Mouse (Mus musculus): ENCODE results near the gene Angptl2.
"Not testable (repeated sequence)": the region's sequence is repeated elsewhere in the genome, so short reads cannot be mapped to it uniquely, and the experiment has no call there.

Gene Angptl2

DNA sequence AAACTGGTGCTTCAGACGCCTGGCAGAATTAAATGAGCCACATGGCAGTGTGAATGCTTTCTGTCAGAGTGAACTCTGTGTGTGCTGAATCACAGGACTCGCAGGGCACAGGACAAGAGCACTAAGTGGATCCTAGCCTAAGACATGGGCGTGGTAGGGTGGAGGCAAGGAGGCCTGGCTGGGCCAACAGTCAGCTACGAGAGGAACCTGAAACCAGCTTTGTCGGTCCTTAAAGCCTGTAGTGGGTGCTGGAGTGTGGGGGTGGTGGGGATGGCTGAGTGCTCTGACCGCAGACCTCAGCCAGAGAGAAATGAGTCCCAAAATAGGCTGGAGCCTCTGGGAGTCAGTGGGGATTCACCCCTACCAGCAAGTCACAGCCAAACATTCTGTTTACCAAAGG, 12.6 kb upstream of the Angptl2 start:
- no peak for DNase-seq

DNA sequence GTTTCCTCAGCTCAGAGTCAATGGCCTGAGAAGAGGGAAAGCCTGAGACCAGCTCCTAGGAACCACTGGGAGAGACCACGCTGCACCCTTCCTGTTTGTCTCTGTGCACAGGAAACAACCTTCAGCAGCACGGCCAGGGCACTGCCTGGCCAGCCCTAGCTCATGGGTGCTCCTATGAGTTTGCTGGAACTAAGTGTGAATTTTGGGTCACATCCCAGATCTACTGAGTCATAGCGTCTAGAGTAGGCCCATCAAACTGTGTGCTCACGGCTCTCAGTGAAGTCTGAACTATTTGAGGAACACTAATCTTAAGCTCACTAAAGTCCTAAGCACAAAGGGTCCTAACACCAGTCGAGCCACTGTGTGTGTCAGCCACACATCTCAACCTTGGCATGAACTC, 10.9 kb upstream of the Angptl2 start:
- no peak for DNase-seq

DNA sequence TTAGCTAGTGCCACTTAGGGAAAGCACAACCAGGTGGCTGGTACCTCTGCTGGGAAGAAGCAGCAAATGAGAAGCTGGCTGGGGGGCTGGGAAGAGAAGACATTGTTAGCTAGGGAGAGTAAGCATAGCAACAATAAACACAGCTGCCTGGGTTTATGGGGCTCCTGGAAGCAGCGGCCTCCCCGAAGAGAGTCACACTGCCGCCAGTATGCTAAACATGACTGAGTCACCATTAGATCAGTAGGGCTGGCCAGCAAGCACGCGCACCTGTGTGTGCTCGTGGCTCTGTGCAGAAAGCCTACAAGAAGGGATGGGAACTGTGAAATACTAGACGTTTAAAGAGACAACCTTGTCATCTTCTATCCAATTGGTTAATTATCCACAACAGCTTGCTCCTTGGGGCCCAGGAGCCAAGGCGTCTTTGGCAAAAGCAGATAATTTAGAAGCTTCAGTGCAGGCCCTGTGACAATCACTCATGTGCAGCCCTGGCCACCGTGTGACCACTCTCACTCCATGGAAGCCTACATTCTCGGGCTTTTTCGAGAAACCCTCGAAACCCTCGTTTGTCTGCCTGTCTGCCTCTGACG, 9.8 kb upstream of the Angptl2 start:
- peak; percentile 59 for DNase-seq

DNA sequence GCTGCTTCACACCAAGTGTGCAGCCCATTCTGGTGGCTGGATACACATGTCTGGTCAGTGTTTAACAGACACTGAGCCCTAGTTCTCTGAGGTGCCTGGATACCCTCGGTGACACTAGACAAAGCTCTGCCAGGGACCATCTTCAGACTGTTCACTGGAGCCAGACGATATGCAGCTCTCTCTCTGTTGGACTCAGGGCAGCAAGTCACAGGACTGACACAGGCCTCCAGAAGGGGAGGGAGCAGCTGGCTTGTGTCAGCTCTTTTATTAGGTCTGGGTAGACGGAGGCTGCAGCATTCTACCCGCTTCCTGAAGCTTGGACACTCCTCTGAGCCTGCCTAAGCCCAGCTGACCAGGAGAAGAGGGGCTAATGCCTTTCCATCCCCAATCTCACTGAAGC, 8.8 kb upstream of the Angptl2 start:
- DNase-seq = peak; percentile 72

DNA sequence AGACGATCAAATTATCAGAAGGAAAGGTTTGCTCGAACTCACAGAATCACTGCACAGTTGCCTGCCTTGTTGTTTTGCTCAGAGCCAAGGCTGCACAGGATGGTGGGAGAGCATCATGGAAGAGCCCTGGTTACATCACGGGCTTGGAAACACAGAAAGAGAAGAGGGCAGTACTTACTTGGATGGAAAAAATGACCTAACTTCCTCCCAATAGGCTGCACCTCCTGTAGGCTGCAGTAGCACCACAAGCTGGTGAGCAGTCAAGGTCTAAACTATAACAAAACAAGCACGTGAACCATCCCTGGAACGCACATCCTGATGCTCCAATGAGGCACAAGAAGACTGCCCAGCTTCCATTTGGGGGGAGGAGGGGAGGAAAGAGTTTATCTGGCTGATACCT, 7.7 kb upstream of the Angptl2 start:
- no peak for DNase-seq

DNA sequence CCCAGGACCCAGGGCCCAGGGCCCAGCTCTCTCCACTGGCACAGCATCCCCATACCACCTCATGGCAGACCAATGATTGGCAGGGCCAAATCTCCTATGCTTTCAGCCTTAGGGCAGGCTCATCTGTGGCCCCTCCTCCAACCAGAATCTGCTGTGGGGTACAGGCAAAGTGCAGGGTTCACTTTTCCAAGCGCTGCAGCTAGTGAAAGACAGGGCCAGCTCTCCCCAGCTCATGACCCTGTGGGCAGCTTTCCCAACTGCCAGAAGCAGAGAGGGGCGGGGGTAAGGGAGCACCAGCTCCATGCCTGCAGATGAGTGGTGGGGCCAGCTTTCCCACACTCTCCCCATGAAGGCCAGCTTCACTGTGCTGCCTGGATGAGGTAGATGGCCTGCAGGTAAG, 5.0 kb upstream of the Angptl2 start:
- peak; percentile 87 for DNase-seq

DNA sequence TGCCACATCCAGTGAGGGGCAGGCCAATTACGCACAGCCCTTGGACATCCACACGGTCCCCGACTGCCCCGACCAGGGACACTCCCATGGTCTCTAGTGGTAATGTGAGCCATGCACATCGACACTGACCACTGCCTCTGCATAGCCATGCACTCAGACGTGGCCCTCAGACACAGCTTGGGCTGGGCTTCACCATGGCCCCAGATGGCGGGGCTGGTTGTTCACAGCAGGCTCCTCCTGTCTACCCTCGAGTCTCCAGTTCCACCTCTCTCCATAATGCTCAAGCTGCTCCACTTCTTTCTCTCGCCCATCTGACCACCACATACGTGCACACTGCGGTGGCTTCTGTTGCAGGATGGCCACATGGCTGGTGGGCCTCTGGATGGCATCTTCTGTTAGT, 4.6 kb upstream of the Angptl2 start:
- not testable (repeated sequence) for DNase-seq

DNA sequence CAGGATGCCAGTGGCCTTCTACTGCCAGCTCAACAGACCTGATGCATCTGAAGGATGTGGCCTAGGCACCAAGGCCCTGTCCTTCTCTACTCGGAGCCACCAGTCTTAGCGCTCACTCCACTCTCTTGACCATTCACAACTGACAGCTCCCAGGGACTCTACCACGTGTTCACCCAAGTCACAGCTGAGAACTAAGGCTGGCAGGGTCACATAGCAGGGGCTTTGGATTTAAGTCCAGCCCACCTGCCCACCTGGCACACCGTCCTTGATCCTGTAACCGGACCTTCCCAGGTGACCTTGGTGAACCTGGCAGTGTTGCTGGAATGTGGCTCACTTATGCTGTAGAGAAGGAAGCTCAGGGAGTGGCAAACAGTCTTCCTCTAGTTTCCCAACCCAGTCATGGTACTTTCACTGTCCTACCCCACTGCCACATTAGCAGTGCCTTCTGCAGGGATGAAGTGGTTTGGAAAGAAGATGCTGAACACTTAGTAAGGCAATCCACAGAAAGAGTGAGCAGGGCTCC, 631 bp upstream of the Angptl2 start:
- no peak for DNase-seq

DNA sequence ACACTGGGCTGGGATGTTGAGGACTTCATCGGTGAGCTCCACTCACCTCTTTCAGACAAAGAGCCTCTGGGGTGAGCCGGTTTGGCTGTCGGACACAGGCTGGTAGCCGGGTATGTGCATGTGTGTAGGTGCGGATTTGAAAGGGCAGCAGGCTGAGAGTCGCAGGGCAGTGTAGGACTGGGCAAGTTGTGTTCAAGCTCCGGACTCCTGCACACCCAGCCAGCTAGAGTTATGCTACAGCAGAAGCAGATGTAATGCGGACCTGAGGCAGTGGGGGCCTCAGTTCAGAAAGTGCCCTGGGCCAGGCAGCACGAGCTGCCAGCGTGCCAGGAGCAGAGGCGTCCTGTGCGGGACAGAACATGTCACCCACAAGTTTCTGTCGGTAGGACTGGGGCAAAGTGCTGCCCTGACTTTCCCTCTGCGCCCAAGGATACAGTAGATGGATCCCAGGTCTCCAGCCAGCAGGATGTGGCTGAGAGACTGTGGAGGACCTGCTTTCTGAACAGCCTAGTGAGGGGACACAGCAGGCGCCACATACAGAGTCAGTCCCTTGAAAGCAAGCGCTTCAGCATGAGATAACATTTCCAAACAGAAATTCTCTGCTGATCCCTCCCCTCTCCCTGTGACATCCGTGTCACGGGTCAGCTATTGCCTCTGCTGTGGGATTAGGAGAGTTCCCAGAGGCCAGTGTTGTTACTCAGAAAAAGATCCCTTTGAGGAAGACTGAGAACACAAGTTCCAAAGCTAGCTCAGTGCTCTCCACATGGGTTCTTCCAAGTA, 966 bp downstream of the Angptl2 start:
- peak; percentile 43 for DNase-seq

DNA sequence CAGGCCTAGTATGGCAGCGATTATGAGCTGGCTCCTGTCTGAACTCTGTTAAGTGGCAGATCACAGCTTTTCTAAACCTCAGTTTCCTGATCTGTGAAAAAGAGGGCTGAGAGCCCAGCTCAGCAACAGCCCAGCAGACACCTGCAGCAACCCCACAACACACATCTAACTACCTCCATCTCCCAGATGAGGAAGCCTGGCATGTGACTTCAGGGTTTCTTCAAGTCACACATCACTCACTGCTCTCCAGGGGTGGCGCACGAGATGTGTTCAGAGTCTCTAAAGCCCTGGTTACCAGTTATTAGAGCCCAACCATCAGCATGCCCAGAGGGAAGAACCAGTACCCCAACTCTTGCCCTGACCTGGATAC, 1.5 kb downstream of the Angptl2 start:
- DNase-seq = no peak

DNA sequence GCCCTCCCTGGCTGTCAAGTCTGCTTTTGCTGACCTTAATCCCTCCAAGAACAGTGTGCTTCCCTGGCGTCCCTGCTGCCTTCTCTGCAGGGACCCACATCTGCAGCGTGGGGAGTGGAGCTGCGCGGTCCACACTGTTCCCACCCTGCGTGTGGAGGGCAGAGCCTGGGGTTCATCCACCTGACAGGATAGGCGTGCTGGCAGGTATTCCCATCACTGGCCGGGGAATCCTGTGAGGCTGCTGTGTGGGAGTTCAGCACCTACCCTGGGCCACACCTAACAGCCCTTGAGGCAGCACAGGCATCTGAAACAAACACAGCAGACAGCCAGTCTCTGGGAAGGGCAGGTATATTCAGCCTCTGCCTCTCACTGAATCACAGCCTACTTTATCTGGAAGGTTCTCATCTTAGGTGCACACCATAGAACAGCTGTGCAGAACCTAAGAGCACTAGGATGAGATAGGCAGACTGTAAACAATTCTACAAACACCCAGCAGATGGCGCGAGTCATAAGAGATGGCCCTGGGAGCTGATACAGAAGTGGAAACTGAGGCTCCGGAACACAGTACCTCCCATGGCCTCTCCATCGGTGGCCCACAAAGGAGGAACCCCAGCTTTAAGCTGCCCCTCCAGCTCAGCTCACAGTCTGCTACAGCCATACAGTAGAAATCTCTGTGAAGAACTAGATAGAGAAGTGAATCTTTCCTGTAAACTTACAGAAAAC, 3.2 kb downstream of the Angptl2 start:
- no peak for DNase-seq

DNA sequence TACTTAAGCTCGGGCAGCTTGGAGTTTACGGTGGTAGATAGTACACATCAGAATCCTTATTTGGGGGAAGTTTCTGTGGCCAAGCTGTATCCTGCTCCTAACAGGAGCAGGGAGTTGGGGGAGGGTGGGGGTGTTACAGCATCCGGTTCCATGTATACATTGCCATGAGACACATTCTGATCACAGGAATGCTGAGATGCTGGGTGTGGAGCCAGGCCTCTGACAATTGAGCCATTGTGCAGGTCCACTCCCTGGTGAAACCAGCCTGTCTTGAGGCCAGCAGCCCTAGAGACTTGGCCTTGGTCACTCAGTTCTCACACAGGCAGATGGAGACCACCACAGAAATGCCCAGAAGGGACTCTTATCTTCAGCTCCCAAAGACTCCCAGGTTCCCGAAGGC, 3.8 kb downstream of the Angptl2 start:
- DNase-seq = no peak

DNA sequence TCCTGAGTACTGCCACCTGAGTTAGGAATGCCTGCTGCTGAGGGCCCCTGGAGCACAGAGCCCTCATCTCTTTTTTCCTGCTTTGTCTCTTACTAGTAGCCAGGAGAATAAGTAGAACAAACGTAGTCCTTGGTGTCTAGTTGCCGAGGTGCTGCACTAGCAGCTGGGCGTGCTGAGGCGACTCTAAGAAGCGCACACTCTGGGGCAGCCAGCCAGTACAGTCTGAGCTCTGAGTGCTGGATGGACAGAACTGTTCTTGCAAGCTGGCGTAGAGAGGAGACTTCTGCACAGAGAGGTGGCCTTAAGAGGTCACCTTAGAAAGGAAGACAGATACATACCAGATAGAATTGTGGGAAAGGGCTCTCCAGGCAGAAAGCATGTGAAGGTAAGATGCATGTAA, 4.4 kb downstream of the Angptl2 start:
- DNase-seq = no peak

DNA sequence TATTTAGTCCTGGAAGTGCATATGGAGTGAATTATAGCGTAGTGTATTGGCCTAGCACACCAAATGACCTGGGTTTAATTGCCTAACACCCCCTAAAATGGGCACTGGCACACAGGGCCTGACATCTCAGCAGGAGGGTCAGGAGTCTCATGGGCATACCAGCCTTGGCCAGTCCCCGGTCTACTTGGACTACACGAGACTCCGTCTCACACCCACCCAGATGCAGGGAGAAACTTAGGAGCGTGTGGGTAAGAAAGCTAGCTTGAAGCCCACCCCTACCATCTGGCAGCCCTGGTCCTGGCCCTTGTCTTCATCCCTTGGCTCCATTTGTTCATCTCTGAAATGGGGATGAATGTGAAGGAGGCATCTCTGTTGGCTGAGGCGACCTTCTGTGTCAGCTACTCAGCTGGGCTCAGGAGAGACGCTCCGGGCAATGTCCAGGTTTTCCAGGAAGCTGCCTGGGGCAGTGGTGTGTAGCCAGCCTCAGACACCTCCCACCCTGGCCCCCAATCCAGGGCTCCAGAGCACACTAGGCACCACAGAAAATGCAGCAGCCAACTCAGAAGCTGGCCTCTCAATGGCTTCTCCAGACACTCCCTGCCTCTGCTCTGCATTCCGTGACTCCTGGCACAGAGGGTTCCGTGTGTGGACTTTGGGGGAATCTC, 4.9 kb downstream of the Angptl2 start:
- peak; percentile 66 for DNase-seq

DNA sequence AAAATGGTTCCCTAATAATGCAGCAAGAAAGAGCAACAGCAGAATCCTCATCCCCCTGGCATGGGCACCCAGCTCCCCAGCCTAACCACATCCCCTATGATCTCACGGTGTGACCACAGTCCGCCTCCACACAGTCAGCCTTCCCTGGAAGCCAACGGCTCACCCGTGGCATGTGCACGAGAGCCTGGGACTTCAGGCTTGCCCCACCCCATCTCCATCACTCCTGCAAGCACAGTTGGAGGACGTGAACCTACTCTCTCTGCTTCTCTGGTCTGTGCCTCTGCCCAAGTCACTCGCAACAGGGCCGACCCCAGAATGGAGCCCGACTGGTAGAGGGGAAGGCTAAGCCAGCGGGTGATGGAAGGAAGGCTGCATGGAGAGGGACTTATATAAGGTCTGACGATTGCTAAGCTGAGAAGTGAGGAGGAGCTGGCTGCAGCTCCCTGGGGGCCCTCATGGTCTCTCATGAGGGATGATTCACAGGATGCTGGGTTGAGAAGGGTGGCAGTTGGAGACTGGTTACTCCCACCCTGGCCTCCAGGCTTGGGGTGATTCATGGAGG, 5.6 kb downstream of the Angptl2 start:
- DNase-seq = no peak

DNA sequence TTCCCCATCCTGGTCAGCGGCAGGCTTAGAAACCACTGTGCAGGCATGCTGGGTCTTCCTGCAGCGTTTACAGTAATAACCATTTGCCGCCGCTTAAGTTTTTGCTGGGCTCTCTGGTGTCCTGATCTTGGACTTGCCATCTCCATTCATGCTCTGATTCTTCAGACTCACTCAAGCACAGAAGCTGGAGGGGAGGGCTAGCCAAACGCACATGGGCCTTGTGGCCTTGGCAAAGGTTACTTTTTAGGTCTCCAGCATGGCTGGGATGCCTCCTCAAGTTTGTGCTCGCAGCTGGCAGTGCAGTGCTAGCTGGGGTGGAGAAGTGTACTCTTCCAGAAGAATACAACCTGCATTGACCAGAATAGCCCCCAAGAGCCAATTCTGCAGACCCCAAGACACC, 6.6 kb downstream of the Angptl2 start:
- DNase-seq = peak; percentile 60

DNA sequence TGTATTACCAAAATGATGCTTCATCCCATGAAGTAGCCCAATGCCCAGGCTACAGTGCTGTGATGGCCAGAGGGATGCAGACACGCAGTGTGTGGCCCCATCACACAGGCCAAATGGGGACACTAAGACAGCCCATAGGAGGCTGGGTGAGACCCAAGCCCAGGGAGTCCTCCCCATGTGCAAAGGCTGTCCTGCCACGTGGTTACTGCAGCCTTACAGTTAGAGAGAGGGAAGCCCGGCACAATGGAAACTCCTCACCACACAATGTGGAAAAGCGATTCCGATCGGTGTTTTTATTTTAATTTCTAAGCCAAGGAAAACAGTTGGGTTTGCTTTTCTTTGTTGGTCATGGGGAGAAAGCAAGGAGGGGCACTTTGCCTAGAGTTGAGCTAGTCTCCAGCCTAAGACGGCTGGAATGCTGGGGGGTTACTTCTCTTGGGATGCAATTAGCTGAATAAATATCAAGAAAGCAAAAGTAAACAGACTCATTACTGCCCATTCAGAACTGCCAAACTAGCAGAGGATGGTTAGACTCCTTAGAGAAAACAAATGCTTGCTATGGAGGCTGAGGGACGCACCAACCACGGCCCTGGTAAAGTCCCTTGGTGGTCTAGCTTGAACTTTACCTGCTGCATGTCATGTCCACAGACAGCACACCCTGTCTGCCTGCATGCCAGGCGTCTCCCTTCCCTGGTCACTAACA, 7.9 kb downstream of the Angptl2 start:
- no peak for DNase-seq

DNA sequence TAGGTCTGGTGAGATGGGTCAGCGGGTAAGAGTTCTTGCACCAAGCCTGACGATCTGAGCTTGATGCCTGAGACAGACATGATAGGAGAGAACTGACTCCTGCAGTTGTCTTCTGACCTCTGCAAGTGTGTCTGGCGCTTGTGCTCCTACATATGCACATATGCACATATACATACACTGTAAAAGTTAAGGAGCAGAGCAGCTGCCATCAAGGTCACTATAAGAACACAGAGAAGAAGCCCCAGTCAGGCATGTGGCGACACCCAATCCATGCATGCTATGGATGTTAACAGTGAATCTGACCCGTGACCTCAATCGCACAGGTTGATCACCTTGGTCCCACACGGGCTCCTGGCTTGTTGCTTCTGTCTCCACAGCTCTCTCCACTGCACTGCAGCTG, 10.1 kb downstream of the Angptl2 start:
- DNase-seq = no peak

DNA sequence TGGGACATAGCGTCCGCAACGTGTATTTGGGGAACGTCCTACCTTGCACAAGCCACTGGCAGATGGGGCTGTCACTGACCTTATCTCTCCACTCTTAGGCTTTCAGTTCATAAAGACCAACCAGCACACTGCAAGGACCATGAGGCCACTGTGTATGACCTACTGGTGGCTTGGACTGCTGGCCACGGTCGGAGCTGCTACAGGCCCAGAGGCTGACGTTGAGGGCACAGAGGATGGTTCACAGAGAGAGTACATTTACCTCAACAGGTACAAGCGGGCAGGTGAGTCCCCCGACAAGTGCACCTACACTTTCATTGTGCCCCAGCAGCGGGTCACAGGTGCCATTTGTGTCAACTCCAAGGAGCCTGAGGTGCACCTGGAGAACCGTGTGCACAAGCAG, 12.2 kb downstream of the Angptl2 start:
- no peak for DNase-seq

DNA sequence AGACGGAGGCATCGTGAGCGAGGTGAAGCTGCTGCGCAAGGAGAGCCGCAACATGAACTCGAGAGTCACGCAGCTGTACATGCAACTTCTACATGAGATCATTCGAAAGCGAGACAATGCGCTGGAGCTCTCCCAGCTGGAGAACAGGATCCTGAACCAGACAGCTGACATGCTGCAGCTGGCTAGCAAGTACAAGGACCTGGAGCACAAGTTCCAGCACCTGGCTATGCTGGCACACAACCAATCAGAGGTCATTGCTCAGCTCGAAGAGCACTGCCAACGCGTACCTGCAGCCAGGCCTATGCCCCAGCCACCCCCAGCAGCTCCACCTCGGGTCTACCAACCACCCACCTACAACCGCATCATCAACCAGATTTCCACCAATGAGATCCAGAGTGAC, 12.7 kb downstream of the Angptl2 start:
- DNase-seq = peak; percentile 50

DNA sequence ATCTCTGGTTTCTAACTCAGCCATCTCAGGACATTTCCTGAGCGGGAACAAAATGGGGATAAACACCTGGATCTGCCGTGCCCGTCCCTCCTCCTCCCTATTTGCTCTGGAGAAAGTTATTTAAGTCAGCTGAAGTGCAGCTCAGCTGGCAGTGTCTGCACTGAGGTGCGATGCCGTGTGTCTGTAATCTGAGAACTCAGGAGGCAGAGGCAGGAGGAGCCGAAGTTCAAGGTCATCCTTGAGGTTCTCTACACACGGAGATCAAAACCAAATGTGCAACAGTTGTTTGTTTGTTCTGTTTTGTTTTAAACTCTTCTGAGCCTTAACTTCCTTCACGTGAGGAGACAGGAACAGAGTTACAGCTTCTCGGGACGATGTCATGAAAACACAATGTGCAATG, 14.8 kb downstream of the Angptl2 start:
- DNase-seq = no peak

DNA sequence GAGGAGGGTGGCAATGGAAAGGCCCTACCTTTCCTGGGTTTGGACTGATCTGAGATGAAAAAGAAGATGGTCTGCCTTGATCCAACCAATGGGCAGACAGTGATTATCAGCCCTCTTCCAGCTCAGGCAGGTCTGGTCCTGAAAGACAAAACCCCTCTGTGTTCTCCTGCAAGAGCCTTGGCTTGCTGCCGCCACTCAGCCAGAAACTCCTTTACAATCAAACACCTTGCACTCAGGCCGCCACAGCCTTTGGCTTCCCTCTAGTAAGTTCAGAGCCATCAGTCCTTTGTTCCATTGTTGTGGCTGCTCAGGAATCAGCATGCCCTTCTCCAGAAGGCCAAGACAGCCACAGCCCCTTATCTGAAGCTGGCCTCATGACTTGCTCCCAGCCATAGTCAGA, 15.9 kb downstream of the Angptl2 start:
- no peak for DNase-seq
